Mouse (Mus musculus) limb, embryonic 13.5 days (tissue): ENCODE measurements around the gene Fam240a. TPM values are rescaled to one million over a fixed set of nuclear protein-coding genes. Genes with fewer than 3 reads are reported as not detected.
A peak's percentile ranks its signal among the peaks of the same experiment; 100 is the strongest.

Experiments used
- ATAC-seq: fragments of 200-750 bp; cut with Nextera tagmentation; 2 replicates; pipeline ENCODE4 v1.8.0; 2017; ENCODE audit warnings: low read depth, moderate number of reproducible peaks, moderate TSS enrichment; ENCODE audit not compliant: low FRiP score
- H3K27ac ChIP-seq: fragments of 300-500 bp; sonication (generic); 2 replicates; pipeline ENCODE4 v1.5.1; 2015; ENCODE audit warnings: inconsistent platforms, mild to moderate bottlenecking, moderate library complexity
- H3K27me3 ChIP-seq: fragments of 300-500 bp; sonication (generic); 2 replicates; pipeline ENCODE4 v1.6.1; 2015; ENCODE audit warnings: mild to moderate bottlenecking, inconsistent platforms
- H3K36me3 ChIP-seq: fragments of 300-500 bp; sonication (generic); 2 replicates; pipeline ENCODE4 v1.6.1; 2015; ENCODE audit warnings: inconsistent platforms, mild to moderate bottlenecking, moderate library complexity
- H3K4me1 ChIP-seq: fragments of 300-500 bp; sonication (generic); 2 replicates; pipeline ENCODE4 v1.6.1; 2015; ENCODE audit warnings: inconsistent platforms
- H3K4me2 ChIP-seq: fragments of 300-500 bp; sonication (generic); replicated peaks from 2 replicates; pipeline ENCODE4 v1.6.1; 2015; ENCODE audit warnings: inconsistent platforms, mild to moderate bottlenecking, moderate library complexity
- H3K4me3 ChIP-seq: fragments of 300-500 bp; sonication (generic); 2 replicates; pipeline ENCODE4 v1.5.1; 2015; ENCODE audit warnings: moderate library complexity, mild to moderate bottlenecking, inconsistent platforms
- H3K9ac ChIP-seq: fragments of 300-500 bp; sonication (generic); 2 replicates; pipeline ENCODE4 v1.6.1; 2015; ENCODE audit warnings: mild to moderate bottlenecking, inconsistent platforms
- H3K9me3 ChIP-seq: fragments of 300-500 bp; sonication (generic); 2 replicates; pipeline ENCODE4 v1.6.1; 2016; ENCODE audit warnings: inconsistent platforms
- WGBS: fragments of 180-500 bp; shearing (Covaris S2); methylation state at CpG from one replicate; pipeline ENCODE4 v1.1.7; 2015; 5-methylcytosine and 5-hydroxymethylcytosine counted together
- polyA plus RNA-seq: library from polyadenylated mRNA; unstranded; fragments of >200 nt; fragmentation: Nextera tagmentation; extraction: Ambion mirVana; gene quantifications from 2 replicates; pipeline ENCODE4 v1.2.1, GENCODE M21; 2015

The Fam240a gene
- polyA plus RNA-seq, 1 experiment from 2014 or later = not detected

- Histone ChIP-seq H3K4me3 (no peak overlapping the region), H3K27ac (no peak overlapping the region), H3K4me1 (no peaks in the 10 kb centered on the region), H3K9me3 (no peaks in the 10 kb centered on the region), H3K9ac (no peak overlapping the region), H3K36me3 (no peaks in the 10 kb centered on the region), H3K4me2 (no peak overlapping the region), H3K27me3 (no peaks in the 10 kb centered on the region)
- no peak for ATAC-seq
- 63% methylated on average over 12 of the region's 12 CpGs for WGBS
Measured at GRCm38 (mm10) chr9:110937506-110938490, 21.1 kb upstream of the Fam240a start.

- ATAC-seq = no peak
- Histone ChIP-seq H3K9ac (no peak overlapping the region), H3K4me1 (no peaks in the 10 kb centered on the region), H3K36me3 (no peaks in the 10 kb centered on the region), H3K27ac (no peak overlapping the region), H3K4me2 (no peak overlapping the region), H3K4me3 (no peak overlapping the region), H3K27me3 (no peaks in the 10 kb centered on the region), H3K9me3 (no peaks in the 10 kb centered on the region)
- WGBS = 81% methylated on average over 7 of the region's 7 CpGs
Measured at GRCm38 (mm10) chr9:110935941-110936340, 19.3 kb upstream of the Fam240a start.

DNA sequence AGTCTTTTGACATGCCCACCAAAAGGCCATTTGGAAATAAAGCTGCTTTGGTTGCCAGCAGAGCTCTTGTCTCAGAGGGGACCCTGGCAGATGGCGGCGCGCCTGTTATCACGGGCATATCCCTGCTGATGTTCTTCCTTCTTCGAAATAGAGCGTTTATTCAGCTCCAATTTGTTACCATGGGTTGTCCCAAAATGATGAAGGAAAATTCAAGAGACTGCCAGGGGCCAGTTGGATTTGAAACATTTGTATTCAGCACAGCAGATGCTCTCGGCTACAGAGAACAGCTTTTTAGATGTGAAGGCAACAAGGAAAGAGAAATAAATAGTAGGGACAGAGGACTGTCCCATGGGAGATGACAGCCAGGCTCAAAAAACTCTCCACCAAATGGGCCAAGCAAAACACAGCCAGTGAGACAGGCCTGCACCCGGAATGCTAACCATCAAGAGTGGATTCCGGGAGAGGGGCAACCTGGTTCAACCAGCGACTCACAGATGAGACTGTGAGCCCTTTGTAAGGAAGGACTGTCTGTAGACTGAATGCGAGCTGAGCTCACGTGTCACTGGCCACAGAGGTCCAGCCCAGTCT, 17.3 kb upstream of the Fam240a start:
- WGBS = 87% methylated on average over 12 of the region's 12 CpGs
- Histone ChIP-seq H3K27me3 (no peaks in the 10 kb centered on the region), H3K4me2 (no peak overlapping the region), H3K36me3 (no peaks in the 10 kb centered on the region), H3K4me3 (no peak overlapping the region), H3K9ac (no peak overlapping the region), H3K27ac (no peak overlapping the region), H3K9me3 (no peaks in the 10 kb centered on the region), H3K4me1 (no peaks in the 10 kb centered on the region)
- ATAC-seq = no peak

- Histone ChIP-seq H3K4me3 (no peak overlapping the region), H3K27ac (no peak overlapping the region), H3K9me3 (no peaks in the 10 kb centered on the region), H3K36me3 (no peaks in the 10 kb centered on the region), H3K27me3 (no peaks in the 10 kb centered on the region), H3K4me2 (no peak overlapping the region), H3K4me1 (no peaks in the 10 kb centered on the region; the same call in 1 of the 2 replicates), H3K9ac (no peak overlapping the region)
- 80% methylated on average over 6 of the region's 6 CpGs for WGBS
- ATAC-seq = no peak
Measured at GRCm38 (mm10) chr9:110931573-110931972, 14.9 kb upstream of the Fam240a start.

GRCm38 (mm10) chr9:110922759-110923158, 6.1 kb upstream of the Fam240a start:
- no peaks in the 10 kb centered on the region for H3K27me3 ChIP-seq
- WGBS = 17% methylated on average over 7 of the region's 7 CpGs
- H3K4me2 ChIP-seq = no peak overlapping the region
- H3K9ac ChIP-seq = no peak overlapping the region
- no peaks in the 10 kb centered on the region for H3K9me3 ChIP-seq
- ATAC-seq = no peak
- H3K4me3 ChIP-seq = no peak overlapping the region
- no peaks in the 10 kb centered on the region for H3K36me3 ChIP-seq
- no peaks in the 10 kb centered on the region; the same call in 1 of the 2 replicates for H3K4me1 ChIP-seq
- H3K27ac ChIP-seq = no peak overlapping the region

DNA sequence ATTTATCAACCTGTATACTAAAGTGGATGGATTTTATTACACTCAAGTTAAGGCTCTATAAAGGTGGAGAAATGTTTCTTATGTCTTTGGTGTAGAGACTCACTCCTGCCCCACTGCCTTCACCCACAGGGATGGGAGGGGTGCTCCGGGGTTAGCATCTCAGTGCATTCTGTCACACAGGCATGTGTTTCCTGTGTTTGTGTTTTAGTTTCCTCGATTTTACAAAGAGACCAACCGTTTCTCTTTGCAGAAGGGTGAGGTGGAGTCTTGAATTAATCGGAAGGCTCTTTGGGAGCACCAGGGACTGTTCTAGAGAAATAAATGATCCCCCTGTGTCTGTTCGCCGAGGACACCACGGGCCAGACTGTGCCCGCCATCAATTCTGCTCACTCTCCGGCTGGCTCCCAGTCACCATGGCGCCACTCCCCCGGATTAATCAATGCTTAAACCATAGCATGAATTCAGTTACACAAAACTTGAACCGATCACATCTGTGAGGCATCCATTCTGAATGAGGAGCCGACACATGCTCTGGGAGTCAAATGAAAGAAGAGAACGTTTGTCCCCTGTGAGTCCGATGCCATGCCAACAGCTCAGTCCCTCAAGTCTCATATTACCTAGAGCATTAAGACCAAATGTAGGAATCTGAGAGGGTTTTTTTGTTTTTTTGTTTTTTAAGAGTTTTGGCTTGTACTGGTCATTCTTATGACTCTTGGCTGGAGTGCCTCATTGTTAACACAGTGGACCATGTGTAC, 4.2 kb upstream of the Fam240a start:
- H3K27me3 ChIP-seq = no peaks in the 10 kb centered on the region
- no peak overlapping the region for H3K9ac ChIP-seq
- ATAC-seq = no peak
- H3K4me2 ChIP-seq = no peak overlapping the region
- H3K36me3 ChIP-seq = no peaks in the 10 kb centered on the region
- WGBS = 65% methylated on average over 15 of the region's 15 CpGs
- no peaks in the 10 kb centered on the region for H3K4me1 ChIP-seq
- H3K9me3 ChIP-seq = no peaks in the 10 kb centered on the region
- H3K27ac ChIP-seq = no peak overlapping the region
- H3K4me3 ChIP-seq = no peak overlapping the region

- Histone ChIP-seq H3K27ac (no peak overlapping the region), H3K4me3 (no peak overlapping the region), H3K9ac (no peak overlapping the region), H3K4me2 (no peak overlapping the region), H3K4me1 (no peaks in the 10 kb centered on the region), H3K27me3 (no peaks in the 10 kb centered on the region), H3K9me3 (no peaks in the 10 kb centered on the region), H3K36me3 (no peaks in the 10 kb centered on the region)
- ATAC-seq = no peak
- 65% methylated on average over 8 of the region's 8 CpGs for WGBS
Measured at GRCm38 (mm10) chr9:110915466-110915865, 1.2 kb downstream of the Fam240a start.

- no peak for ATAC-seq
- no peaks in the 10 kb centered on the region for H3K4me1 ChIP-seq
- no peaks in the 10 kb centered on the region for H3K27me3 ChIP-seq
- no peak overlapping the region for H3K4me2 ChIP-seq
- H3K9ac ChIP-seq = no peak overlapping the region
- no peak overlapping the region for H3K27ac ChIP-seq
- H3K4me3 ChIP-seq = no peak overlapping the region
- H3K36me3 ChIP-seq = no peaks in the 10 kb centered on the region
- 56% methylated on average over 21 of the region's 21 CpGs for WGBS
- no peaks in the 10 kb centered on the region for H3K9me3 ChIP-seq
Measured at GRCm38 (mm10) chr9:110914631-110915236, 1.9 kb downstream of the Fam240a start.

GRCm38 (mm10) chr9:110909371-110909967, 7.2 kb downstream of the Fam240a start:
- WGBS = 62% methylated on average over 6 of the region's 6 CpGs
- no peak overlapping the region for H3K4me2 ChIP-seq
- no peak for ATAC-seq
- H3K27ac ChIP-seq = peak overlapping the region; percentile 69; the same call in 1 of the 2 replicates
- H3K4me3 ChIP-seq = no peak overlapping the region
- no peaks in the 10 kb centered on the region for H3K36me3 ChIP-seq
- H3K27me3 ChIP-seq = no peaks in the 10 kb centered on the region
- H3K4me1 ChIP-seq = no peaks in the 10 kb centered on the region
- H3K9me3 ChIP-seq = no peaks in the 10 kb centered on the region
- no peak overlapping the region for H3K9ac ChIP-seq

DNA sequence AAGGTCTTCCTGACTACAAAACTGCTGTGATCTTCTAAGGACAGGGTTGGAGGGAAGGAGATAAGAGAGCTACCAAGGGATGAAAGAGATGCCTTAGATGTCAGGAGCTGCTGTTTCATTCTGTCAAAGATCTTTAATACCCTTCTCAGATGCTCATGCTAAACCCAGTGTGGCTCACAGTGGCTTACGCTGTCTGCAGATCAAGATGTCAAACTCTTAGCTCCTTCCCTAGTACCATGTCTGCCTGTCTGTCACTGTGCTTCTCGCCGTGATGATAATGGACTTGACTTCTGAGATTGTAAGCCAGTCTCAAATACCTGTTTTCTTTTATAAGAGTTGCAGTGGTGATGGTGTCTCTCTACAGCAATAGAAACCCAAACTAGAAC, 8.0 kb downstream of the Fam240a start:
- 93% methylated on average over 3 of the region's 3 CpGs for WGBS
- H3K27ac ChIP-seq = no peak overlapping the region
- H3K4me1 ChIP-seq = no peaks in the 10 kb centered on the region
- no peaks in the 10 kb centered on the region for H3K9me3 ChIP-seq
- H3K4me2 ChIP-seq = no peak overlapping the region
- no peak for ATAC-seq
- no peak overlapping the region for H3K9ac ChIP-seq
- H3K36me3 ChIP-seq = no peaks in the 10 kb centered on the region
- no peak overlapping the region for H3K4me3 ChIP-seq
- no peaks in the 10 kb centered on the region for H3K27me3 ChIP-seq

DNA sequence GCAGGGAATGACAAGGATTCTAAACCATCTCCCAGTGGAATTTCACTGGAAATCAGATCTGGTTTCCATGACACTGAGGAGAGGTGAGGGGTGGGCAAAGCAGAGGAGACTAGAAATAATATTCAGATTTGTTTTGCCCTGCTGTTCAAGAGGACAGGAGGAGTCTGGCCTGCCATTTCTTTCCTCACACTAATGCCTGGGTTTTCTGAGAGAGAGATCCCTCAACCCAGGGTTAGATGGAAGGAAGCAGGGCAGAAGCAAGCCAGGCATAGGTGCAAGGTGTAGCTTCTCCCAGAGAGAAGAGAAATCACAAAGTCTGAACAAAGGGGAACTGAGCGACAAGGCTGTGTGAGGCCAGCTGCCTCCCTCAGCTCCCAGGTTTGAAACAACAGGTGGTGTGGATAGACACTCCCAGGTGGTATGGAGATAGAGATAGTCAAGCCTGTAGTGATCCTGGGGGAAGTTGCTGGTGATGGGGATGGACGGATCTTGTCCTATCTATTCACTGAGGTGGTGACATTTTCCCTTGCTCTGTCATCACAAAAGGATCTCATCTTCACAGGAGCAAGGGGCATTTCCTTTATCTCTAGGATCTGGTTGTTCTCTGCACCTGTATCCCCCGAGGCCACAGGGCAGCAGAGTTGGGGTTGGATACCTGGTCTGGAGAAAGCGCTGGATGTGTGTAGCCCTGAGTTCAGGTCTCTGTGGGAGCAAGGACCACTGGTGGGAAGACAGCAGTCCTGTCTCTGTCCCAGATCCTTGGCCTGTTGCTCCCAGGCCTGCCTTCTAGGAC, 8.6 kb downstream of the Fam240a start:
- no peak overlapping the region for H3K27ac ChIP-seq
- no peaks in the 10 kb centered on the region for H3K9me3 ChIP-seq
- WGBS = 82% methylated on average over 4 of the region's 4 CpGs
- ATAC-seq = no peak
- H3K4me3 ChIP-seq = no peak overlapping the region
- H3K4me1 ChIP-seq = no peaks in the 10 kb centered on the region
- no peaks in the 10 kb centered on the region for H3K36me3 ChIP-seq
- H3K9ac ChIP-seq = no peak overlapping the region
- H3K4me2 ChIP-seq = no peak overlapping the region
- H3K27me3 ChIP-seq = no peaks in the 10 kb centered on the region
